Mouse (Mus musculus) spleen, adult 2 months (tissue): ENCODE measurements around the gene Clcnkb.
A peak's percentile ranks its signal among the peaks of the same experiment; 100 is the strongest.

ENCODE experiments used
- CTCF ChIP-seq: fragments of 200-500 bp; IDR thresholded peaks from 2 replicates; pipeline ENCODE4 v1.5.1; 2011; ENCODE audit warnings: mild to moderate bottlenecking, inconsistent platforms; ENCODE audit not compliant: insufficient read depth, insufficient read length, insufficient replicate concordance; ENCODE audit errors: extremely low read depth
- POLR2A ChIP-seq: fragments of 200-500 bp; IDR thresholded peaks from 2 replicates; pipeline ENCODE4 v1.6.1; 2011; ENCODE audit warnings: low read depth, low read length, inconsistent platforms

GRCm38 (mm10) chr4:141429847-141430246 lies 14.0 kb upstream of the Clcnkb start:
- TF ChIP-seq CTCF (peak; percentile 41; the same call in 1 of the 2 replicates), POLR2A (no peak)
